Comparison of ENCODE assay signal across 8 mouse cellular contexts in genomic region chr1:44119201-44120073, GRCm38 (mm10). TPM values are rescaled to one million over a fixed set of nuclear protein-coding genes. Genes with fewer than 3 reads are reported as not detected.
DNase-seq lines count a peak whose midpoint lies in the region; ATAC-seq and TF ChIP-seq lines count a peak whose summit lies in the region.

No protein-coding gene starts in this region.

- H3K4me1 ChIP-seq in MEL (ENCODE audit: control insufficient read depth in 1 of 2, insufficient read depth in 2 of 2, low read length in 2 of 2): peaks cover 2 to 6% of the 10 kb centered on the region in 2 experiments; a peak in 3 of 4 replicates
- H3K4me1 ChIP-seq in cerebellum, adult 2 months (ENCODE audit: control insufficient read depth, insufficient read depth, low read length): no peaks in the 10 kb centered on the region; the same call in 1 of the 2 replicates
- H3K4me1 ChIP-seq in lung, embryonic 16.5 days (replicated peaks; ENCODE audit: control insufficient read depth, insufficient read depth, low read length): peaks cover 8% of the 10 kb centered on the region; the same call in 1 of the 2 replicates

- H3K4me2 ChIP-seq in lung, embryonic 16.5 days (ENCODE audit: low read depth, low read length): peak overlapping the region; percentile 70

- H3K27ac ChIP-seq in MEL (ENCODE audit: control insufficient read depth, low read depth, low read length): peak overlapping the region; percentile 76
- H3K27ac ChIP-seq in cerebellum, adult 2 months (ENCODE audit: insufficient read depth, low read length): peak overlapping the region; percentile 91
- H3K27ac ChIP-seq in lung, embryonic 16.5 days (ENCODE audit: low read length): peak overlapping the region; percentile 99

- TF ChIP-seq RAD21 in MEL (IDR thresholded peaks at IDR 0.05; ENCODE audit: low read depth, low read length): no peak

- no peaks in the 10 kb centered on the region for H3K27me3 ChIP-seq in MEL (ENCODE audit: control insufficient read depth in 1 of 2, insufficient read depth in 2 of 2, low read length in 2 of 2)
- H3K27me3 ChIP-seq in cerebellum, adult 2 months (ENCODE audit: control insufficient read depth, insufficient read depth, low read length): no peaks in the 10 kb centered on the region
- H3K27me3 ChIP-seq in lung, embryonic 16.5 days (ENCODE audit: control insufficient read depth, insufficient read depth, low read depth, low read length): no peaks in the 10 kb centered on the region

- DNase-seq in MEL (ENCODE audit: low read depth, low spot score): peak; percentile 87
- peak; percentile 85 to 87 for DNase-seq in cerebellum, adult 2 months
- DNase-seq in forelimb bud, embryonic 11.5 days (ENCODE audit: low read depth, low spot score): peak; percentile 75
- peak; percentile 87 for DNase-seq in layer of hippocampus, adult 9-11 months
- peak; percentile 69 for DNase-seq in ovary, postnatal 10 days (ENCODE audit: low spot score)
- peak; percentile 65 for DNase-seq in thymus, postnatal 0 days (ENCODE audit: low spot score)

- no peaks in the 10 kb centered on the region for H3K9me3 ChIP-seq in MEL (replicated peaks; ENCODE audit: insufficient read depth, low read length)
- H3K9me3 ChIP-seq in lung, embryonic 16.5 days (ENCODE audit: control insufficient read depth, low read length): no peaks in the 10 kb centered on the region

- WGBS in cerebellum, adult 2 months: under 1% methylated on average over 41 of the region's 43 CpGs
- under 1% methylated on average over 42 of the region's 43 CpGs for WGBS in lung, embryonic 16.5 days

- peak in 1 of 2 experiments; percentile 9; a peak in 2 of 4 replicates for TF ChIP-seq POLR2A in MEL (IDR thresholded peaks at IDR 0.05; ENCODE audit: control insufficient read depth in 1 of 2, insufficient read depth in 1 of 2, low read depth in 1 of 2, low read length in 2 of 2, poor library complexity in 1 of 2)
- TF ChIP-seq POLR2A in cerebellum, adult 2 months (IDR thresholded peaks at IDR 0.05; ENCODE audit: borderline replicate concordance, insufficient read depth, low read length): peak; percentile 42; the same call in 1 of the 2 replicates

- ATAC-seq in hematopoietic stem cell, adult 5-6 weeks (replicated peaks in 1 of 2; ENCODE audit: insufficient read depth in 1 of 2, low FRiP score in 2 of 2, low TSS enrichment in 1 of 2, low read depth in 1 of 2, poor library complexity in 2 of 2, severe bottlenecking in 2 of 2): peak; percentile 58 to 62
- peak; percentile 92 for ATAC-seq in lung, embryonic 16.5 days (ENCODE audit: low read depth)

- peak overlapping the region; percentile 84 for H3K9ac ChIP-seq in MEL (ENCODE audit: control insufficient read depth, low read depth, low read length, poor library complexity, severe bottlenecking)
- peak overlapping the region; percentile 86 for H3K9ac ChIP-seq in lung, embryonic 16.5 days (ENCODE audit: low read length)

- peaks cover 4 to 7% of the 10 kb centered on the region in 2 experiments for H3K36me3 ChIP-seq in MEL (ENCODE audit: control insufficient read depth in 1 of 2, insufficient read depth in 2 of 2, low read length in 2 of 2)
- peaks cover 7% of the 10 kb centered on the region for H3K36me3 ChIP-seq in lung, embryonic 16.5 days (ENCODE audit: control insufficient read depth, insufficient read depth, low read length)

- peak in 2 of 3 experiments; percentile 49 to 62; a peak in 5 of 6 replicates for TF ChIP-seq CTCF in MEL (IDR thresholded peaks at IDR 0.05 in 2 of 3, conservative IDR thresholded peaks at IDR 0.05 in 1 of 3; ENCODE audit: control insufficient read depth in 1 of 3, insufficient read depth in 1 of 3, low read depth in 2 of 3, low read length in 3 of 3, poor library complexity in 1 of 3, severe bottlenecking in 1 of 3)
- no peak for TF ChIP-seq CTCF in cerebellum, adult 2 months (IDR thresholded peaks at IDR 0.05; ENCODE audit: borderline replicate concordance, insufficient read depth, low read depth, low read length)

- H3K4me3 ChIP-seq in MEL (ENCODE audit: control insufficient read depth in 1 of 2, insufficient read depth in 1 of 2, low read depth in 2 of 2, low read length in 2 of 2): peak overlapping the region; percentile 78 to 99
- peak overlapping the region; percentile 88 for H3K4me3 ChIP-seq in cerebellum, adult 2 months (replicated peaks; ENCODE audit: insufficient read depth, low read depth, low read length)
- H3K4me3 ChIP-seq in lung, embryonic 16.5 days (ENCODE audit: low read length): peak overlapping the region; percentile 86

- H3K79me2 ChIP-seq in MEL (ENCODE audit: control insufficient read depth, insufficient read depth, low read length, poor library complexity): peaks cover 16% of the 10 kb centered on the region

- no peak; a peak in 1 of 4 replicates for TF ChIP-seq EP300 in MEL (IDR thresholded peaks at IDR 0.05; ENCODE audit: low read depth in 1 of 2, low read length in 2 of 2)

TF ChIP-seq in MEL, 35 proteins besides CTCF, POLR2A, EP300 and RAD21 (continues in another document):
- TF ChIP-seq HCFC1 (IDR thresholded peaks at IDR 0.05; ENCODE audit: low read depth, low read length) (peak; percentile 69), USF2 (IDR thresholded peaks at IDR 0.05; ENCODE audit: borderline replicate concordance in 1 of 2, insufficient read depth in 1 of 2, low read depth in 1 of 2, low read length in 2 of 2) (no peak), MXI1 (IDR thresholded peaks at IDR 0.05; ENCODE audit: low read depth, low read length) (peak; percentile 68), MAX (IDR thresholded peaks at IDR 0.05; ENCODE audit: low read length) (0 out of 2 replicates have a peak, but pooled peaks have one; percentile 11), ZKSCAN1 (IDR thresholded peaks at IDR 0.05; ENCODE audit: low read depth, low read length) (no peak), ZMIZ1 (IDR thresholded peaks at IDR 0.05; ENCODE audit: low read depth, low read length) (peak; percentile 58; the same call in 1 of the 2 replicates), SIN3A (IDR thresholded peaks at IDR 0.05; ENCODE audit: low read length) (peak; percentile 38; the same call in 1 of the 2 replicates), ELF1 (IDR thresholded peaks at IDR 0.05; ENCODE audit: low read depth, low read length) (peak; percentile 27; the same call in 1 of the 2 replicates), KAT2A (conservative IDR thresholded peaks at IDR 0.05; ENCODE audit: low read depth, low read length) (0 out of 2 replicates have a peak, but pooled peaks have one; percentile 27), MEF2A (IDR thresholded peaks at IDR 0.05; ENCODE audit: extremely low read depth, insufficient replicate concordance, low read depth, low read length, poor library complexity, severe bottlenecking) (no peak), NRF1 (IDR thresholded peaks at IDR 0.05; ENCODE audit: insufficient read depth, low read depth, low read length, poor library complexity, severe bottlenecking) (no peak), MAZ (IDR thresholded peaks at IDR 0.05; ENCODE audit: low read depth, low read length) (peak; percentile 79), ETS1 (IDR thresholded peaks at IDR 0.05; ENCODE audit: low read depth, low read length) (no peak)

RNA-seq across cellular contexts. Expression of gene Bivm, which starts 0.7 kb away (rescaled TPM):
- 11.8 and 16.7 TPM in 2 replicates for total RNA-seq in MEL (2012; rRNA removed)
- 10 to 100 TPM in 1 of 2 experiments, not detected in 1; 27.2 TPM for polyA plus RNA-seq in MEL (2012; ENCODE audit: insufficient read depth in 1 of 2, insufficient read length in 2 of 2, low read depth in 1 of 2, low replicate concordance in 2 of 2, missing spikeins in 1 of 2)
- 15.3 and 15.6 TPM in 2 replicates for polyA plus RNA-seq in cerebellum, adult 2 months (2012; rRNA removed)
- 23.8 and 29.0 TPM in 2 replicates for total RNA-seq in hematopoietic stem cell, adult 5-6 weeks (2017)
- polyA plus RNA-seq in lung, embryonic 16.5 days (2015; fragmentation: Nextera tagmentation; extraction: Ambion mirVana): 16.3 and 18.2 TPM in 2 replicates
- polyA plus RNA-seq in thymus, postnatal 0 days (2015; fragmentation: Nextera tagmentation; extraction: Ambion mirVana): 10.1 and 10.3 TPM in 2 replicates

RNA-seq across cellular contexts. Expression of gene Kdelc1, which starts 0.8 kb away (rescaled TPM):
- 16.7 and 17.6 TPM in 2 replicates for total RNA-seq in MEL (2012; rRNA removed)
- polyA plus RNA-seq in MEL (2012; ENCODE audit: insufficient read depth in 1 of 2, insufficient read length in 2 of 2, low read depth in 1 of 2, low replicate concordance in 2 of 2, missing spikeins in 1 of 2): 10 to 100 TPM in 1 of 2 experiments, not detected in 1; 28.7 TPM
- 14.6 and 15.3 TPM in 2 replicates for polyA plus RNA-seq in cerebellum, adult 2 months (2012; rRNA removed)
- 25.1 and 26.5 TPM in 2 replicates for total RNA-seq in hematopoietic stem cell, adult 5-6 weeks (2017)
- polyA plus RNA-seq in lung, embryonic 16.5 days (2015; fragmentation: Nextera tagmentation; extraction: Ambion mirVana): 56.6 and 58.7 TPM in 2 replicates
- 25.2 and 29.0 TPM in 2 replicates for polyA plus RNA-seq in thymus, postnatal 0 days (2015; fragmentation: Nextera tagmentation; extraction: Ambion mirVana)

RNA-seq across cellular contexts. Expression of gene Tex30, which starts 17.2 kb away (rescaled TPM):
- 85.4 and 88.2 TPM in 2 replicates for total RNA-seq in MEL (2012; rRNA removed)
- 100 to 1,000 TPM in 1 of 2 experiments, not detected in 1; 115 TPM for polyA plus RNA-seq in MEL (2012; ENCODE audit: insufficient read depth in 1 of 2, insufficient read length in 2 of 2, low read depth in 1 of 2, low replicate concordance in 2 of 2, missing spikeins in 1 of 2)
- 10.7 and 11.3 TPM in 2 replicates for polyA plus RNA-seq in cerebellum, adult 2 months (2012; rRNA removed)
- 32.3 and 50.5 TPM in 2 replicates for total RNA-seq in hematopoietic stem cell, adult 5-6 weeks (2017)
- polyA plus RNA-seq in lung, embryonic 16.5 days (2015; fragmentation: Nextera tagmentation; extraction: Ambion mirVana): 85.8 and 87.3 TPM in 2 replicates
- polyA plus RNA-seq in thymus, postnatal 0 days (2015; fragmentation: Nextera tagmentation; extraction: Ambion mirVana): 154 and 161 TPM in 2 replicates

RNA-seq across cellular contexts. Expression of gene Ercc5, which starts 28.1 kb away (rescaled TPM):
- total RNA-seq in MEL (2012; rRNA removed): 8.0 and 8.2 TPM in 2 replicates
- 1 to 10 TPM in 1 of 2 experiments, not detected in 1; 8.5 TPM for polyA plus RNA-seq in MEL (2012; ENCODE audit: insufficient read depth in 1 of 2, insufficient read length in 2 of 2, low read depth in 1 of 2, low replicate concordance in 2 of 2, missing spikeins in 1 of 2)
- 19.8 and 20.4 TPM in 2 replicates for polyA plus RNA-seq in cerebellum, adult 2 months (2012; rRNA removed)
- 16.2 and 18.8 TPM in 2 replicates for total RNA-seq in hematopoietic stem cell, adult 5-6 weeks (2017)
- polyA plus RNA-seq in lung, embryonic 16.5 days (2015; fragmentation: Nextera tagmentation; extraction: Ambion mirVana): 22.1 and 23.6 TPM in 2 replicates
- polyA plus RNA-seq in thymus, postnatal 0 days (2015; fragmentation: Nextera tagmentation; extraction: Ambion mirVana): 13.3 TPM in 2 replicates

RNA-seq across cellular contexts. Expression of gene Gm8251, which starts 57.7 kb away (rescaled TPM):
- total RNA-seq in MEL (2012; rRNA removed): 0.04 and 0.07 TPM in 2 replicates
- under 1 TPM in 1 of 2 experiments, not detected in 1; 0.14 TPM for polyA plus RNA-seq in MEL (2012; ENCODE audit: insufficient read depth in 1 of 2, insufficient read length in 2 of 2, low read depth in 1 of 2, low replicate concordance in 2 of 2, missing spikeins in 1 of 2)
- 0.02 and 0.05 TPM in 2 replicates for polyA plus RNA-seq in cerebellum, adult 2 months (2012; rRNA removed)
- 0.44 and 0.65 TPM in 2 replicates for total RNA-seq in hematopoietic stem cell, adult 5-6 weeks (2017)
- polyA plus RNA-seq in lung, embryonic 16.5 days (2015; fragmentation: Nextera tagmentation; extraction: Ambion mirVana): 0.08 and 0.11 TPM in 2 replicates
- 0.17 and 0.20 TPM in 2 replicates for polyA plus RNA-seq in thymus, postnatal 0 days (2015; fragmentation: Nextera tagmentation; extraction: Ambion mirVana)

Comparison
In these comparisons a context has a peak if more than half of its experiments do, and no peak if none do; other contexts are left out.
1. Peak in every context shown above with its lines: DNase-seq, ATAC-seq, H3K4me3 ChIP-seq and H3K27ac ChIP-seq.